Mouse (Mus musculus) left cerebral cortex, postnatal 14 days (tissue): ENCODE data around the gene AA467197. TPM values are rescaled to one million over a fixed set of nuclear protein-coding genes. Genes with fewer than 3 reads are reported as not detected.
A peak's percentile ranks its signal among the peaks of the same experiment; 100 is the strongest.

Experiments used
- DNase-seq, 2 experiments: peaks; one replicate each; pipeline ENCODE4 v3.0.0; 2021 to 2022; ENCODE audit warnings: low spot score in 2 of 2, mixed read lengths in 1 of 2
- intact Hi-C: fragments of 180-260 bp; cut with DNase I; formaldehyde crosslinking; loops from one replicate; pipeline ENCODE4 v1.15.1; 2025
- long read RNA-seq, 2 experiments: library from polyadenylated mRNA; stranded (forward); transcript quantifications; one replicate each; pipeline ENCODE4 v2.0.0; 2021
- total RNA-seq, 2 experiments: library from RNA; stranded (reverse); gene quantifications; 2 replicates each; pipeline ENCODE4 v1.2.3; 2021

AA467197 gene
- under 1 TPM; 0.46 to 0.63 TPM for total RNA-seq
- long read RNA-seq, experiment 1, partial matches to known transcripts, result 0 of 1 reads
- long read RNA-seq, experiment 1, other reads (novel, unspliced or antisense), result 0 of 1 reads
- long read RNA-seq, experiment 2, result 0 reads

- no peak for DNase-seq
- intact Hi-C loops, result loop anchor here (1.0 to 10.0 kb wide), 2 partner anchors 30 to 118 kb away; no protein-coding TSS in a partner anchor
Measured at GRCm38 (mm10) chr2:122636686-122637085, at the start of gene AA467197. Gene AA467197, plus strand, starts transcription at chr2:122636986.

DNA sequence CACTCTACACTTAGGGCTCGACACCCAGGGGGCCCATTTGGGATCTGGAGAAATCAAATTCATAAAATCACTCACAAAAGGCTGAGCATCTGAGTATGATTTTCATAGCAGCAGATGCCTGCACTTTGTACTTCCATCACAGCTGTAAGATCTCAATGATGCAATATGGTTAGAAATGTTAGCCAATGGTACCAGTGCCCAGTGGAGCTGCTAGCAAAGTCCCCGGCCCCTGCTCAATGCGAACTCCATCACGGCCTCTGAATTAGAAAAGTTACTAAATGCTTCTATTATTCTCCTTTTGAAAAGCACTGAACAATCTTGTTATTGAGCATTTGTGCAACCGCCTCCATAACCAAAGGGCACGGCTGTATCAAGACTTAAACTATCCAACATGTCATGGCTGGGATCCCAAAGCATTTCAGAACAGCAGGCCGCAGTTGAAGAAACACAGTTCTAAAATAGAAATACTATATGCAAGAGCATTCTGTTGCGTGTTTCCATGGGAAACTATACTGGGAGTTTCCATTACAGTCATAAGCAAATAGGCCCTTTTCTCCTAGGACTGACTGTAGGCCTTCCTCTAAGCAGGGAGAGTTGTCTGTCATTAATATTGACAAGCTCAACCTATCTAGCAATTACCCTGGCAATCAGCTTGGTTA, 48.8 kb upstream of the AA467197 start:
- intact Hi-C loops, result no loop called here
- peak in 1 of 2 experiments; percentile 54 for DNase-seq

DNA sequence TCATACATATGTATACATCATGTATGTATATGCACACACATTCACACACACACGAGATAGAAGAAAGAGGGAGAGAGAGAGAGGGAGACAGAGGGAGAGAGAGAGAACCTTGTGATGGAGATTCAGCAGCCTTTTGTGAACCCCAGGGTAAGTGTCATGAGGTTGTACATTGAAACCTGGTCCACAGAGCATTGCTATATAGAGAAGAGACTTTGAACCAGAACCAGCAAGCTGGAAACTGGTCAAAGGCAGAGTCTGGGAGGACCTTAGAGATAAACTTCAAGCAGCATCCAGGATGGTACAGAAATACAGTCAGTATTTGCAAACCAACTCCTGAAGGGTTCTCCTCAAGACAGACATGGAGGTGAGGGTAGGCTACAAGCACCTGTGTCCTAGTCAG, 46.4 kb upstream of the AA467197 start:
- no peak for DNase-seq

DNA sequence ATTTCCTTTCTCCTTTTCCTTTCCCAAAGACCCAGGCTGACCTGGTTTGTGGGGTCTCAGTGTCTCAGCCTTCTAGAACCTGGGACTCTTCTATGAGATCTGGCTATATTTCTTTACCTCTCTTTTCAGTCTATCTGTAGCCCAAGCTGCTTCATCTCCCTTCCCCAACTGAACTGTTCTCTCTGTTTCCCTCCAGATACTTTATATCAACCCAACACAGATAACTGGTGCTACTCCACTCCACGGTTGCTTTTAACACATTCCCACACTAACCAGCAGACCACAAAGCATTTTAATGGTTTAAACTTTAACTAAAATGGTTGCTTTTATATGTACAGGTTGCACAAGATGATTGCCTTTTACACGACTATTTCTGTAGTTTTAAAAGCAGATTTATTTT, 45.6 kb upstream of the AA467197 start:
- DNase-seq, result no peak
- intact Hi-C loops, result no loop called here

More for the DNA sequence above, 46.4 kb upstream of the AA467197 start:
- intact Hi-C loops, result no loop called here

DNA sequence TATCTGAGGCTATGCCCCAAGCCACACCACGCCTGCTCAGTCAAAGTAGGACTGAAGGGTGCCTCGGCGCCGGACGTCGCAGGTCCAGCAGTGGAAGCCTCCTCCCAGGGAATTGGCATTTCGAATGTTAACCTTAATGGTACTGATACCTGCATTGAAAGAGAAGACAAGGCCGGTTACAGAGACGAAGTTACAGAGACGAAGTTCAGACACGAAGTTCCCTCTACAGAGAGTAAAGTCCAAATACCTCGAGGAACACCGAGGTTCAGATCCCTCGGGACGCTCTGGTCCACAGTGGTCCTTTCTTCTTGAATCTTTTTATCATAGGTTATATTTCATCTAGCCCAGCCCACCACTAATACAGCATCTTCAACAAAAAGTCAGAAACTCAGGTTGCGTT, 41.3 kb upstream of the AA467197 start:
- intact Hi-C loops, result no loop called here
- DNase-seq, result no peak

GRCm38 (mm10) chr2:122599736-122600135, 37.0 kb upstream of the AA467197 start:
- no peak for DNase-seq
- intact Hi-C loops, result no loop called here

- intact Hi-C loops, result no loop called here
- DNase-seq, result no peak
Measured at GRCm38 (mm10) chr2:122601354-122601753, 35.4 kb upstream of the AA467197 start.

- intact Hi-C loops, result no loop called here
- peak in 1 of 2 experiments; percentile 44 for DNase-seq
Measured at GRCm38 (mm10) chr2:122605829-122606228, 31.0 kb upstream of the AA467197 start.

GRCm38 (mm10) chr2:122608820-122609219, 28.0 kb upstream of the AA467197 start:
- intact Hi-C loops, result no loop called here
- no peak for DNase-seq

DNA sequence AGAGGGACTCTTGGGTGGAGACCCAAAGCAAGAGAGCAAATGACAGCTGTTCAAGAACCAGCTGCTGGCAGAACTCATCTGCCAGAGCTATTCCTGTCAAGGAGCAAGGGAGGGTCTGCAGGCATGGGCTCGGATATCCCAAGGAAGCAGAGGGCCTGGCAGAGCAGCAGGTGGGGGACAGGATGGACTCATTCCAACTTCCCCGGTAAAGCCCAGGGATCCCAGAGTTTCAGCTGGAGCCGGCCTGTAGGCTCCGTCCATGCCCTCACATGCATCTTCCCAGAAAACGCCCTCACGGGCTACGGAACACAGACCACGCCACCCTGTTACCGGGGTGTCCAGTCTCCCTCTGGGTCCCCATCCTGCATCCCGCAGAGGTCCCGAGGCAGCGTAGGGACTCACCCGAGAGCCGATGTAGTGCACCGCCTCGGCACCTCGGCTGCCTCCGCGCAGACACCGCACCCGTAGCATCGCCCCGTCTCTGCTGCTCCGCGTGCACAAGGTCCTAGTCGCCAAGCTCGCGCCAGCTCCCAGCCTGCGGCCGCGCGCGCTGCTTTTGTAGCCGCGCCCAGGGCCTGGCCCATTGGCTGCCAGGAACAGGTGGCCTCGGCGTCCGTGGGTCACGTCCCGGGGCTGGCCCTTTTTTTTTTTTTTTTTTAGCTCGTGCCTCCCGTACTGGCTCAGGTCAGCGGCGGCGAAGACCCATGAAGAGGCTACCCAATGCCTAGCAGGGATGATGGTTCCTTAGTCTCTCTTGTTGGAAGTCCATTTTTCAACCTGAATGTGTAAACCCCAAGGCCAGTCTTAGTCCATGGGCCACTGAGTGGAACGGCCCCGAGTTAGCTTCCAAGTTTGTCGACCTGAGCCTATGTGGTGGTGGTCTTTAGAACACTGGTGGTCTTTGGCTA, 25.8 kb upstream of the AA467197 start, which contains the start of gene Gatm:
TSS of gene Gatm (minus strand) at position 558 of the 908 bp plus-strand sequence.
- peak; percentile 77 to 88 for DNase-seq
- intact Hi-C loops, result loop anchor here (5.0 kb wide), 2 partner anchors 39 to 234 kb away; no protein-coding TSS in a partner anchor

DNA sequence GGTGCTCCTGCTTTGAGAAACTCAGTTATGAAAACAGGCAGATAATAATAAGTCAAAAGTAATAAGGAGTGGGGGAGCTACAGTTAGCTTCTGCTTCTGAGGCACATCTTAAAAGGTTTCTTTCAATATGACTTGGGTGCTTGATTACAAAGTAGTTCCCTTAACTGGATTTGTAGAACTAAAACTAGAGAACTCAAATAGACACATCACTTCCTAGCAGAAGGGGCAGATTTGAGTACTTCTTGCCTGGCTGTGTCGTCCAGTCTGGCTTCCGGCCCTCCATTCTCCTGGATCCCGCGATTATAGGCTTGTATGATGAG, 25.2 kb upstream of the AA467197 start:
- intact Hi-C loops, result loop anchor here (5.0 kb wide), 2 partner anchors 39 to 234 kb away; no protein-coding TSS in a partner anchor
- no peak for DNase-seq

- DNase-seq, result no peak
Measured at GRCm38 (mm10) chr2:122616237-122616636, 20.5 kb upstream of the AA467197 start.

GRCm38 (mm10) chr2:122617792-122618191, 19.0 kb upstream of the AA467197 start:
- intact Hi-C loops, result no loop called here
- no peak for DNase-seq

More at GRCm38 (mm10) chr2:122616237-122616636, 20.5 kb upstream of the AA467197 start:
- intact Hi-C loops, result no loop called here

DNA sequence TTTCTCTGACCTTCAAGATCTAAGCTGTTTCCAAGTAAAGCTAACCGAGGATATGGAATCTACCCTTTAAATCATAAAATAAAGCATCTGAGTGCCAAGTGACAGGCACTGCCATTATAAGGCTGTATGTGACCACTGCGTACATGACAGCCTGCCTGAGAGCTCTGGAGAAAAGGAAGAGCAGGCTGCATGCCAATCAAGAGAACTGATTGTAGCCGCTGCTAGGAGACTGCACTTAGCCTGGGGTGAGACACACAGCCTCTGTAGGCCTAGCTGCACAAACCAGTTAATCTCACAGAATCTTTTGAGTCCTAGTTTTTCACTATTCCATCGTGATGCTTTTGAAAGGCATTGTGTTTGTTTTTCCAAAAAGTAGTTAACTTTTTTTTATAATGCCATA, 18.1 kb upstream of the AA467197 start:
- intact Hi-C loops, result no loop called here
- DNase-seq, result no peak

GRCm38 (mm10) chr2:122621337-122622110, 15.3 kb upstream of the AA467197 start:
- DNase-seq, result no peak
- intact Hi-C loops, result loop anchor here (10.0 kb wide), 1 partner anchor 427 kb away; no protein-coding TSS in a partner anchor

GRCm38 (mm10) chr2:122625930-122626329, 10.9 kb upstream of the AA467197 start:
- intact Hi-C loops, result loop anchor here (10.0 kb wide), 1 partner anchor 431 kb away; no protein-coding TSS in a partner anchor
- no peak for DNase-seq

DNA sequence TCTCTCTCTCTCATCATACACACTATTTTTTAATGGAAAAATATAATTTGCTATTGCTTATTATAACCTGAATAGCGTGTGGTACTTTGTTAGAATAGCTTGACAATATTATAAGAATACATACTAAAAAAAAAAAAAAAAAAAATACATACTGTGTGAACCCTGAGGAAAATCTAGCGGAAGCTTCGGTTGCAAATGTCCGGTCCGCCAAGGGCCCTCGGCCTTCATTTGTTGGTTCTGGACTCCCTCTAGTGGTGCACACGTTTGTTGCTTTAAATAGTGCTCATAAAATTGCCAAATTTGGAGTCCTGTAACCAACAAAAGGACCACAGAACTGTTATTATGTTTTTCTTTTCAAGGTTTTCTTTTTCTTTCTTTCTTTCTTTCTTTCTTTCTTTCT, 7.8 kb upstream of the AA467197 start:
- intact Hi-C loops, result loop anchor here (1.0 to 10.0 kb wide), 2 partner anchors 60 to 434 kb away; no protein-coding TSS in a partner anchor
- peak; percentile 89 to 90 for DNase-seq

- no peak for DNase-seq
- intact Hi-C loops, result loop anchor here (1.0 to 10.0 kb wide), 3 partner anchors 61 to 435 kb away; no protein-coding TSS in a partner anchor
Measured at GRCm38 (mm10) chr2:122629871-122630270, 6.9 kb upstream of the AA467197 start.
